Mouse (Mus musculus) embryonic stem cell, embryonic (primary cell): ENCODE measurements around the gene Olfr55.
"Not testable (repeated sequence)": the region's sequence is repeated elsewhere in the genome, so short reads cannot be mapped to it uniquely, and the experiment has no call there.

Experiments
- CTCF ChIA-PET, 4 experiments: fragments of 300-600 bp in 2 of 4; fragments of 350-600 bp in 2 of 4; sonication (Branson Sonifier 250); formaldehyde crosslinking; loops; one replicate each; lab custom pipeline; 2022; ENCODE audit warnings: inconsistent platforms in 2 of 4; lab: Charles Lee
- POLR2A ChIA-PET, 4 experiments: fragments of 300-600 bp in 2 of 4; fragments of 350-600 bp in 2 of 4; sonication (Branson Sonifier 250); formaldehyde crosslinking; loops; one replicate each; lab custom pipeline; 2022; ENCODE audit warnings: antibody characterized with exemption in 4 of 4, inconsistent platforms in 1 of 4; lab: Charles Lee

Olfr55 gene

GRCm38 (mm10) chr17:33168147-33168546 is at the start of gene Olfr55:
Olfr55 (plus strand) TSS chr17:33168447.
- POLR2A ChIA-PET, CTCF ChIA-PET: not testable (repeated sequence)

- ChIA-PET CTCF (no interaction called here), POLR2A (no interaction called here)
Measured at GRCm38 (mm10) chr17:33124546-33124945, 43.7 kb upstream of the Olfr55 start.

- ChIA-PET POLR2A (interaction anchor here in 1 of 4 experiments (0.7 kb wide), 1 partner anchor 108 kb away, joined by 3 read pairs; no protein-coding TSS in a partner anchor), CTCF (no interaction called here)
Measured at GRCm38 (mm10) chr17:33126257-33126656, 42.0 kb upstream of the Olfr55 start.

GRCm38 (mm10) chr17:33139261-33139820 is 28.9 kb upstream of the Olfr55 start, which contains the start of gene Morc2b:
Morc2b (minus strand) TSS chr17:33139683.
- CTCF ChIA-PET = interaction anchor here in 1 of 4 experiments (0.6 kb wide), 1 partner anchor 300 kb away, joined by 4 read pairs; no protein-coding TSS in a partner anchor
- POLR2A ChIA-PET = interaction anchor here in 3 of 4 experiments (0.6 to 1.5 kb wide), 13 partner anchors 18 to 685 kb away, joined by 3 to 5 read pairs (median 3); partner anchors contain the start of genes Cyp4f13 (in 1 of the 3) and Rab11b (in 1 of the 3)

GRCm38 (mm10) chr17:33191002-33191401 is 22.8 kb downstream of the Olfr55 start, which contains the start of gene Olfr239:
Olfr239 (plus strand) TSS chr17:33191302.
- POLR2A ChIA-PET = not testable (repeated sequence)

GRCm38 (mm10) chr17:33221590-33221989 is 53.3 kb downstream of the Olfr55 start, which contains the start of gene Olfr1564:
Olfr1564 (minus strand) TSS chr17:33221690.
- ChIA-PET CTCF (no interaction called here), POLR2A (no interaction called here)

More at GRCm38 (mm10) chr17:33191002-33191401, 22.8 kb downstream of the Olfr55 start, which contains the start of gene Olfr239:
- CTCF ChIA-PET = not testable (repeated sequence)
